ENCODE assay signal across 13 mouse cellular contexts in the genomic region with DNA sequence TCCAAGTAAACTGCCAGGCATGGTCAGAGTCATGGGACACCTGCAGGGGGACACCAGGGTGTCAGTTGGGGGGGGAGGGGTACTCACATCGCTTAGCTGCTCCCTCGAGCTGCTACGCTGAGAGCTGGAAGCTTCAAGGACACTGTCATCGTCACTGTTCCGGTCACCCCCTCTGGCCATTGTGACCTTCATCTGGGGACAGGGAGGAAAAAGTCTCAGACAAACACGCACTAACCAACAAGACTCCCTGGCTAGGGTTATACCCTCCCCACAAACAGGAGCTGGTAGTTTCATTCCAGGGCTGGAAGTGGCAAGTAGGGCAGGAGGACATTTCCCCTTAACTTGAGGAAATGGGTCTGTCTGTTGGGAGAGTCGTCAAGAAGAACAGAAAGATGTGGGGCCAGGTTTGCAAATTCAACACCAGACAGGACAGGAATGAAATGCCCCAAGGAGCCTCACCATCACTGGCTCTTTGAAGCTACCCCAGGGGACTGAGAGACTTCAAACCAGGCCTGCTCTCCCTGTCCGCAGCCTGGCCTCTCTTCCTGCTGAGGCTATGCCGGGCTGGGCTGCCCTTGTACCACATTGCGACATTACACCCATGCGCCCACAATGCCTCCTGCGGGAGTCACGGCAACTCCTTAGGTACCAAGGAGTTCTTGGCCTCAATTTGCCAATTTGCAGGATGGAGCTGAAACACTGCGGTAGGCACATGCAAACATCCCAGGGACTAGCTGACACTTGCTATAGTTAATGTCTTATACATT. TPM values are rescaled to one million over a fixed set of nuclear protein-coding genes. Genes with fewer than 3 reads are reported as not detected.
DNase-seq lines count a peak whose midpoint lies in the region; ATAC-seq and TF ChIP-seq lines count a peak whose summit lies in the region.
"Had no signal": no experiment of that assay in that cellular context is flagged by ENCODE, and none has a peak within 500 bp of the region (broad histone marks: within the 10 kb centered on the region; RNA-seq: fewer than 3 reads in every experiment).

No protein-coding gene starts in this region.

- peaks cover 10% of the 10 kb centered on the region for H3K4me1 ChIP-seq in liver, postnatal 0 days (ENCODE audit: insufficient read depth)
- peaks cover 5% of the 10 kb centered on the region for H3K4me1 ChIP-seq in liver, embryonic 11.5 days (replicated peaks; ENCODE audit: control insufficient read depth, insufficient read depth, low read length)
- peaks cover 44% of the 10 kb centered on the region for H3K4me1 ChIP-seq in forebrain, embryonic 16.5 days (replicated peaks; ENCODE audit: control insufficient read depth, insufficient read depth, low read length)
- peaks cover 43% of the 10 kb centered on the region for H3K4me1 ChIP-seq in midbrain, embryonic 14.5 days (ENCODE audit: control insufficient read depth, insufficient read depth, low read length)
- peaks cover 13% of the 10 kb centered on the region; the same call in 1 of the 2 replicates for H3K4me1 ChIP-seq in kidney, embryonic 15.5 days

- no peak overlapping the region for H3K4me3 ChIP-seq in liver, postnatal 0 days (ENCODE audit: low read depth, low read length)
- no peak overlapping the region for H3K4me3 ChIP-seq in liver, embryonic 11.5 days (ENCODE audit: low read depth, low read length)
- no peak overlapping the region for H3K4me3 ChIP-seq in forebrain, embryonic 16.5 days (replicated peaks; ENCODE audit: low read length)
- no peak overlapping the region for H3K4me3 ChIP-seq in midbrain, embryonic 14.5 days (replicated peaks; ENCODE audit: low read depth, low read length)
- H3K4me3 ChIP-seq in kidney, embryonic 15.5 days (replicated peaks): no peak overlapping the region
- H3K4me3 ChIP-seq: embryonic facial prominence, embryonic 15.5 days; left cerebral cortex, adult 2 months had no signal

- 0 out of 2 replicates have a peak, but pooled peaks cover 2% of the 10 kb centered on the region for H3K36me3 ChIP-seq in liver, postnatal 0 days (replicated peaks; ENCODE audit: insufficient read depth, low read length)
- H3K36me3 ChIP-seq in liver, embryonic 11.5 days (ENCODE audit: control insufficient read depth, insufficient read depth, low read length): peaks cover 3% of the 10 kb centered on the region; the same call in 1 of the 2 replicates
- no peaks in the 10 kb centered on the region for H3K36me3 ChIP-seq in forebrain, embryonic 16.5 days (ENCODE audit: control insufficient read depth, insufficient read depth)
- H3K36me3 ChIP-seq in midbrain, embryonic 14.5 days (ENCODE audit: control insufficient read depth, insufficient read depth, low read length): 0 out of 2 replicates have a peak, but pooled peaks cover 4% of the 10 kb centered on the region
- peaks cover 18% of the 10 kb centered on the region for H3K36me3 ChIP-seq in kidney, embryonic 15.5 days
- H3K36me3 ChIP-seq: embryonic facial prominence, embryonic 15.5 days had no signal

- H3K27me3 ChIP-seq in liver, postnatal 0 days (ENCODE audit: insufficient read depth, low read length): no peaks in the 10 kb centered on the region
- no peaks in the 10 kb centered on the region for H3K27me3 ChIP-seq in liver, embryonic 11.5 days (replicated peaks; ENCODE audit: control insufficient read depth, insufficient read depth, low read length)
- H3K27me3 ChIP-seq in forebrain, embryonic 16.5 days (replicated peaks; ENCODE audit: control insufficient read depth, insufficient read depth, low read length): no peaks in the 10 kb centered on the region
- no peaks in the 10 kb centered on the region for H3K27me3 ChIP-seq in midbrain, embryonic 14.5 days (ENCODE audit: control insufficient read depth, insufficient read depth, low read length)
- no peaks in the 10 kb centered on the region for H3K27me3 ChIP-seq in kidney, embryonic 15.5 days
- H3K27me3 ChIP-seq: embryonic facial prominence, embryonic 15.5 days had no signal

- TF ChIP-seq EP300 in liver, postnatal 0 days (IDR thresholded peaks at IDR 0.05; ENCODE audit: low read depth): no peak

- no peak overlapping the region for H3K9ac ChIP-seq in liver, postnatal 0 days (replicated peaks)
- no peak overlapping the region for H3K9ac ChIP-seq in liver, embryonic 11.5 days (ENCODE audit: low read depth, low read length)
- H3K9ac ChIP-seq in forebrain, embryonic 16.5 days (replicated peaks; ENCODE audit: low read depth, low read length): no peak overlapping the region
- H3K9ac ChIP-seq in midbrain, embryonic 14.5 days (replicated peaks; ENCODE audit: low read length): no peak overlapping the region
- no peak overlapping the region for H3K9ac ChIP-seq in kidney, embryonic 15.5 days
- H3K9ac ChIP-seq: embryonic facial prominence, embryonic 15.5 days had no signal

- 62% methylated on average over 14 of the region's 14 CpGs for whole genome bisulfite sequencing in liver, postnatal 0 days (ENCODE audit: insufficient replicate concordance)
- WGBS in liver, embryonic 11.5 days: 62% methylated on average over 14 of the region's 14 CpGs
- 57% methylated on average over 14 of the region's 14 CpGs for WGBS in forebrain, embryonic 16.5 days
- 54% methylated on average over 14 of the region's 14 CpGs for WGBS in midbrain, embryonic 14.5 days
- 56% methylated on average over 14 of the region's 14 CpGs for WGBS in kidney, embryonic 15.5 days

- no peak overlapping the region for H3K27ac ChIP-seq in liver, postnatal 0 days (ENCODE audit: low read depth)
- no peak overlapping the region for H3K27ac ChIP-seq in liver, embryonic 11.5 days (ENCODE audit: low read depth, low read length)
- H3K27ac ChIP-seq in forebrain, embryonic 16.5 days (ENCODE audit: low read length): peak overlapping the region; percentile 29; the same call in 1 of the 2 replicates
- 0 out of 2 replicates have a peak overlapping the region, but pooled peaks have one; percentile 13 for H3K27ac ChIP-seq in midbrain, embryonic 14.5 days (replicated peaks; ENCODE audit: low read depth, low read length)
- no peak overlapping the region for H3K27ac ChIP-seq in kidney, embryonic 15.5 days
- H3K27ac ChIP-seq: embryonic facial prominence, embryonic 15.5 days; kidney, postnatal 0 days had no signal

- no peak for TF ChIP-seq CTCF in liver, postnatal 0 days (IDR thresholded peaks at IDR 0.05; ENCODE audit: low read depth)

- 0 out of 2 replicates have a peak, but pooled peaks have one; percentile 41 for ATAC-seq in liver, postnatal 0 days
- ATAC-seq in liver, embryonic 11.5 days (replicated peaks; ENCODE audit: low FRiP score): no peak
- no peak for ATAC-seq in forebrain, embryonic 16.5 days
- ATAC-seq in midbrain, embryonic 14.5 days (ENCODE audit: low FRiP score, low TSS enrichment): no peak
- ATAC-seq in kidney, embryonic 15.5 days (replicated peaks; ENCODE audit: low FRiP score): no peak
- no peak for ATAC-seq in erythroblast, adult 5-6 weeks (replicated peaks; ENCODE audit: low FRiP score, poor library complexity, severe bottlenecking)

- H3K4me2 ChIP-seq in liver, postnatal 0 days (ENCODE audit: low read depth, low read length): no peak overlapping the region
- no peak overlapping the region for H3K4me2 ChIP-seq in liver, embryonic 11.5 days
- H3K4me2 ChIP-seq in forebrain, embryonic 16.5 days (ENCODE audit: low read length): no peak overlapping the region
- no peak overlapping the region for H3K4me2 ChIP-seq in midbrain, embryonic 14.5 days (ENCODE audit: low read length)
- no peak overlapping the region for H3K4me2 ChIP-seq in kidney, embryonic 15.5 days
- H3K4me2 ChIP-seq: embryonic facial prominence, embryonic 15.5 days had no signal

- DNase-seq in liver, postnatal 0 days: no peak
- DNase-seq in liver, embryonic 11.5 days (ENCODE audit: low spot score): no peak
- DNase-seq in adrenal gland, postnatal 25 days: peak; percentile 46
- DNase-seq in midbrain, embryonic 14.5 days: no peak
- no peak for DNase-seq in adipocyte (ENCODE audit: low spot score)
- DNase-seq: liver; lung, postnatal 10 days had no signal

- H3K9me3 ChIP-seq in liver, postnatal 0 days (ENCODE audit: low read length): no peaks in the 10 kb centered on the region
- H3K9me3 ChIP-seq in liver, embryonic 11.5 days (ENCODE audit: control insufficient read depth, low read length): no peaks in the 10 kb centered on the region
- H3K9me3 ChIP-seq in forebrain, embryonic 16.5 days (ENCODE audit: control insufficient read depth, low read length): no peaks in the 10 kb centered on the region
- H3K9me3 ChIP-seq in midbrain, embryonic 14.5 days (ENCODE audit: control insufficient read depth, low read length): no peaks in the 10 kb centered on the region
- H3K9me3 ChIP-seq in kidney, embryonic 15.5 days (replicated peaks): no peaks in the 10 kb centered on the region
- H3K9me3 ChIP-seq: embryonic facial prominence, embryonic 15.5 days had no signal

RNA-seq across cellular contexts. Expression of a gene that starts 30.4 kb away (rescaled TPM):
- 3.5 and 3.9 TPM in 2 replicates for polyA plus RNA-seq in liver, postnatal 0 days (2015; fragmentation: Nextera tagmentation; extraction: Ambion mirVana)
- polyA plus RNA-seq in liver, embryonic 11.5 days (2014; fragmentation: Nextera tagmentation; extraction: Ambion mirVana): 12.9 and 13.8 TPM in 2 replicates
- 71.5 and 81.3 TPM in 2 replicates for total RNA-seq in adrenal gland, postnatal 25 days (2021)
- 19.7 and 23.9 TPM in 2 replicates for polyA plus RNA-seq in forebrain, embryonic 16.5 days (2015; fragmentation: Nextera tagmentation; extraction: Ambion mirVana)
- 20.7 and 22.0 TPM in 2 replicates for polyA plus RNA-seq in midbrain, embryonic 14.5 days (2014; fragmentation: Nextera tagmentation; extraction: Ambion mirVana)
- 12.1 and 13.2 TPM in 2 replicates for polyA plus RNA-seq in kidney, embryonic 15.5 days (2015; fragmentation: Nextera tagmentation; extraction: Ambion mirVana)
- 6.3 and 9.6 TPM in 2 replicates for total RNA-seq in erythroblast, adult 5-6 weeks (2015; ENCODE audit: low replicate concordance)
- 4.9 and 7.9 TPM in 2 replicates for total RNA-seq in erythroblast, adult 5-6 weeks (2017; ENCODE audit: low replicate concordance)

Comparison
In these comparisons a context has a peak if more than half of its experiments do, and no peak if none do; other contexts are left out.
1. H3K27ac ChIP-seq: peak in forebrain, embryonic 16.5 days (single experiment) and midbrain, embryonic 14.5 days (single experiment); none in liver, postnatal 0 days (single experiment), liver, embryonic 11.5 days (single experiment) and kidney, embryonic 15.5 days (single experiment).